Mouse (Mus musculus): ENCODE results near the gene Purb. TPM values are rescaled to one million over a fixed set of nuclear protein-coding genes. Genes with fewer than 3 reads are reported as not detected.
"Not testable (repeated sequence)": the region's sequence is repeated elsewhere in the genome, so short reads cannot be mapped to it uniquely, and the experiment has no call there.

The Purb gene
- total RNA-seq, 2 experiments from 2014 or later, result 81.8 to 84.6 TPM

DNA sequence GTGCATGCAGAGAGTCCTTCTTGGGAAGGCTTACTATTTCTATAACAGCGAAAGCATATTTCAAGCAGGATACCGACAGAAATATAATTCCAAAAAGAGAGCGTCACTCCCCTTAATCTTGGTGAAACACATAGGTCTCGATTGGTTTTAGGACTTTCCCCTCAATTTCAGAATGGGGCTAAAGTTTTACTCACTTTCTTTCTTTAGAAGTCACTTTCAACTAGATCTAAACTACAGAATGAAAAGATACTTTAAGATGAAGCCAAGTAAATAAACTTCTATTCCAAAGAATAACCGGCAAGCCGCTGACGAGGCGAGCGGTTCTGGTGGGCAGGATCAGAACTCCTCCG lies 32.0 kb downstream of the Purb start:
- DNase-seq, result no peak

DNA sequence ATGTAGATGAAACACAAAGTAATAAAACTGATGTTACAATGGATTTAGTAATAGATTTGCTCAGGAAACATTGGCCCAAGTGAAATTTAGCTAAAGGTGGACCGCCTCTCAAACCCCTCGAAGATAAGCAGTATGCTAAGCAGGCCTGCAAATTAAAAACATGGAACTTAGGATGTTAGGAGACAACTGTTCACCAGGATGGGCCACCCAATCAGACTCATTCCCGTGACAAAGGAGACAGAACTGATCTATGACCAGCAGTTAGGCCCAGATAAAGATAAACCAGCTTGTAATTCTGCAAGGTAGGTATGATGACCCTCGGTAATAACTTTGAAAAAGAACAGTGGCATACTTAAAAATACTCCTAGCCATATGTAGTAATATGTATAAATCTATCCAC lies 32.6 kb downstream of the Purb start:
- no peak for DNase-seq

DNA sequence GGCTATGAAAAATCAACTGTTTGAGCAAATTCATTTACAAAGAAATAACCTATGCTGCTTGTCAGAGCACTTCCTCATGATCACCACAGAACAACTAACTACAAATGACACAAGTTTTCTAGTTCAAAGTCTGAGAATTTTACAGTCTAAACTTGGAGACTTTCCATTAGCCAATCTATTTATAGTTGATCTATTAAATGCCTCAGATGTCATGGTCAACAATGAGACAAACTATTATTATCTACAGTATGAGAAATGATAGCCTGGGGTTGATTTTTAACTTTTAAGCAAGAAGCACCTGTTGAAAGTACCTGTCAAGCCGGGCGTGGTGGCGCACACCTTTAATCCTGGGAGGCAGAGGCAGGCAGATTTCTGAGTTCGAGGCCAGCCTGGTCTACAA lies 33.2 kb downstream of the Purb start:
- DNase-seq, result no peak

DNA sequence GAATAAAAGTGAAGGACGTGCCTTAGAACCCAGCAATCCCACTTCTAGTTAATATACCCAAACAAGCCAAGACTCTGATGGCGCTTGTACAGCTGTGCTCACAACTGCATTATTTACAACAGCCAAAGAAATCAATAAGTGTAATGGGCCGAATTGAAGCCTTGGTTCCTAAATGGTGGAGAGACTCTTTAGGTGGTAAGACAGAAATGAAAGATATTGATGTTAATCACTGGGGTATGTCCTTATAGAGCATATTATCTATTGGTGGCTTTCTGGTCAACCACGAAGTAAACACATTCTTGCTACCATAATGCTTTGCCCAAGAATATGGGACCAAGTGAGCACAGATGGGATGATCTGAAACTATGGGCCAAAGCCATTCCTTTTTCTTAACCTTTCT lies 35.5 kb downstream of the Purb start:
- DNase-seq, result no peak

DNA sequence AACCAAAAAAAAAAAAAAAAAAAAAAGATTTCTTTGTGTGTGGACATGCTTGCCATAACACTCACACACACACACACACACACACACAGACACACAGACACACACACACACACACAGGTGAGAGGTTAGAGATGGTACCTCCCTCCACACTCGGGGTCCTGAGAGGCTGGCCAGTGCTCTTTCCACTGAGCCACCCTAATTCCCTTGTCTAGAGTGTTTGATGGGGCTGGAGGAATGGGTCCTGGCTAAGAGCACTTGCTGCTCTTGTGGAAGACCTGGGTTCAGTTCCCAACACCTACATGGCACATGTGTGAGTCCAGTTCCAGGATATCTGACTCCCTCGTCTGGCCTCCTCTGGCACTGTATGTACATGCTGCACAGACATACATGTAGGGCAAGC lies 38.0 kb downstream of the Purb start:
- no peak for DNase-seq

DNA sequence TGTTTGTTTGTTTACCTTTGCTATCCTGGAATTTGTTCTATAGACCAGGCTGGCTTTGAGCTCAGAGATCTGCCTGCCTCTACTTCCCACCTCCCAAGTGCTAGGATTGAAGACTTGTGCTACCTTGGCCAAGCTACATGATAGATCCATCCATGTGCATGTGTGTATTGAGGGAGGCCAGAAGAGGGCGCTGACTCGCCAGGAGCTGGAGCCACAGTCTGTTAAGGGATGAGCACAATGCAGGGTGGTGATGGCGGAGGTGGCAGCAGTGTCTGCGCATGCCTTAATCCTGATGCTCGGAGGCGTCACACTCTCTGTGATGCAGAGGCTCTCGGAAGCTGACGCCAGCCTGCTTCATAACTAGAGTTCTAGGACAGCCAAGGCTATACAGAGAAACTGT lies 39.3 kb downstream of the Purb start:
- peak; percentile 60 for DNase-seq

DNA sequence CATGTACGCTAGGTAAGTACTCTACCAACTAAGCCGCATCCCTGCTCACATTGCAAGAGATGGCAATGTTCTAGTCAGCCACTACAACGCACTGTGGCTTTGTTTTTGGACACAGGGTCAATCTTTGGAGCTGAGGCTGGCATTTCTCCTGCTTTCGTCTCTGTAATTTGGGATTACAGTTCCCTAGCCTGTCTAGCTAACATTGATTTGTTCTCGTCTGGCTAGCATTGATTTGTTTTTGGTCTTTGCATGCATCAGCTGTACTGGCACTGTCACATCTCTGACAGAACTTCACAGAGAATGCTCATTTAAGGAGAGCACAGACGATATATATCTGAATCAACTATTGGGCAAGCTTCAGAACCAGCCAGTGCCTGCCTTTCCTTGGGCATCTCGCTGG lies 45.5 kb downstream of the Purb start:
- DNase-seq, result no peak

DNA sequence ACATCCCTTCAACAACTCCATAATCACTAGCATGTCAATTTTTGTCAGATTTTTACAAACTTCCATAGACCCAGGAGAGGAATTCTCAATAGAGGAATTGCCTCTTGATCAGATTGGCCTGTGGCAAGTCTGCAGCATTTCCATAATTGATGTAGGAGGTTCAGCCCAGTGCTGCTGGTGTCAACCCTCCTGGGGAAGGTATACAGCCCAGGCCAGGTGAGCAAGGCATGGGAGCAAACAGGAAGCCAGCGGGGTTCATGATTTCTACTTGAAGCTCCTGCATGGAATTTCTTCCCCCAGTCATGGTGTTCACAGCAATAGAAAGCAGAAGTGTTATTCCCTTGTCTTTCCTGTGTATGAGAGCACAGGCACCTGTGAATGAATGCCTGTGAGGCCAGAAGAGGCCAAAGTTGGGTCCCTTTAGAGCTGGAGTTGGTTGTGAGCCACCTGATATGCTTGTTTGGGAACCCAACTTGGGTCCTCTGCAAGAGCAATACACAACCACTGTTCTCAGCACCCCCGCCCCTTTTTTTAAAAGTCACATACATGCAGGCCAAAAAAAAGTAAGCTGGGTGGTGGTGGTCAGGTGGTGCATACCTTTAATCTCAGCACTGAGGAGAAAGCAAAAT lies 54.9 kb downstream of the Purb start:
- DNase-seq, result no peak

DNA sequence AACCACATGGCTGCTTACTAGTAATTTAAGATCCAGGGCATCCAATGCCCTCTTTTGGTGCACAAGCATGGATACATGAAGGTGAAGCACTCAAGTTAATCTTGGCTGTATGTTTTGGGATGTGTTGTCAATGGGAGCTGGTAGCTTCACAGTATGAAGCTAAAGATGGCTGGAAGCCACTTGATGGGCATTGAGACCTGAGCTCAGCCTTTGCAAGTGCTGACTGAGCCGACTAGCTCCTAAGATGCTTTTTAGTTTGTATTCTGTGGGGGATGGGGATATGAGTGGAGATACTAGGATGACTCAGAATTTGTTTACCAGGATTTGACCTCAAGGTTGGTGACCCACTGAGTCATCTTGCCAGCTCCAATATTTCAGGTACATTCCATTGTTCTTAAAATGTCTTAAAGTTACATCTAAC lies 55.4 kb downstream of the Purb start:
- DNase-seq, result no peak

DNA sequence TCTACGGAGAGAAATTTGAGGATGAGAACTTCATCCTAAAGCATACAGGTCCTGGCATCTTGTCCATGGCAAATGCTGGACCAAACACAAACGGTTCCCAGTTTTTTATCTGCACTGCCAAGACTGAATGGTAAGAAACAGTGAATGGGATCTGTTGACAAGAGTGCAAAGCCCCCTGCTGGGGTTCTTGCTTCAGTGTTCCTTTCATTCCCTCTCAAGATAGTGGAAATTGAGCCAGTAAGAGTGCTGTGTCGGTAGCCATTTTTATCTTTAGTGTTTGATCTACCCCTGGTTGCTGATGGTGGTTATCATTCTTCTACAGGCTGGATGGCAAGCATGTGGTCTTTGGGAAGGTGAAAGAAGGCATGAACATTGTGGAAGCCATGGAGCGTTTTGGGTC lies 56.6 kb downstream of the Purb start:
- not testable (repeated sequence) for DNase-seq

DNA sequence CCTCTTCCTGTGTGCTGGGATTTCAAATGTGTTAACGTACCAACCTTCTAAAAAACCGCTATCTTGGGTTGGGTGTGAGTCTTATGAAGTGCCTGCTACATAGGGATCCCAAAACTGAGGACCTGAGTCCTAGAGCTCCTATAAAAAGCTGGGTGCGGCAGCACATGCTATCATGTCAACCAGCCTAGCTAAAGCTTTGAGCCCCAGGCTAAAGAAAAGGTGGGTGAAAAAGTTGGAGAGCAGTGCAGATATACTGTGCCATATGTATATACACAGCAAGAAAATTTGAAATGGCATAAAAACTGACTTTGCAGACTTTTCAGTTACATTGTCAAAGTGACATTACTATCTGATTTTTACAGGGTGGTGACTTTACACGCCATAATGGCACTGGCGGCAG lies 57.0 kb downstream of the Purb start:
- no peak for DNase-seq

Small RNA genes within 50 kb of the gene (microRNA-seq; reads per million reads assigned to microRNA genes)
- gene Gm22123, result 0 to 0.20 reads per million in 2 experiments

Other genes with a start within 250 kb of the Purb start
- gene Npc1l1, start 245.8 kb downstream of the Purb start, total RNA-seq (2021), result under 1 TPM in 1 of 2 experiments, not detected in 1; 0.07 TPM
- gene Ddx56, start 208.1 kb downstream of the Purb start, total RNA-seq (2021), result 10 to 100 TPM; 37.5 to 38.2 TPM
- 10 to 100 TPM; 62.9 to 68.5 TPM for gene Tmed4, start 201.0 kb downstream of the Purb start, total RNA-seq (2021)
- 100 to 1,000 TPM; 874 to 885 TPM for gene Ogdh, start 184.3 kb downstream of the Purb start, total RNA-seq (2021)
- 10 to 100 TPM; 46.8 to 49.1 TPM for gene Zmiz2, start 86.8 kb downstream of the Purb start, total RNA-seq (2021)
- 1,000 to 10,000 TPM; 1,521 to 1,568 TPM for gene Ppia, start 60.5 kb downstream of the Purb start, total RNA-seq (2021)
- gene H2afv, start 31.5 kb downstream of the Purb start, total RNA-seq (2021), result 100 to 1,000 TPM; 125 to 126 TPM
- 1 to 10 TPM; 1.2 to 1.4 TPM for gene Myo1g, start 45.0 kb upstream of the Purb start, total RNA-seq (2021)
- 10 to 100 TPM; 31.8 to 34.1 TPM for gene Ccm2, start 71.0 kb upstream of the Purb start, total RNA-seq (2021)
- gene Nacad, start 130.1 kb upstream of the Purb start, total RNA-seq (2021), result 1 to 10 TPM; 1.7 to 2.5 TPM
- 100 to 1,000 TPM; 105 to 108 TPM for gene Tbrg4, start 150.2 kb upstream of the Purb start, total RNA-seq (2021)
- not detected for gene Wap, start 162.7 kb upstream of the Purb start, total RNA-seq (2021)
- 1 to 10 TPM; 3.6 to 3.7 TPM for gene Ramp3, start 182.6 kb upstream of the Purb start, total RNA-seq (2021)